Mouse (Mus musculus): ENCODE measurements around the gene Pmpcb.

- TF ChIP-seq CTCF (conservative IDR thresholded peaks at IDR 0.05; ENCODE audit: insufficient read depth, insufficient read length, low read depth, low read length), result no peak
- TF ChIP-seq POLR2A (IDR thresholded peaks at IDR 0.05; ENCODE audit: low read depth, low read length), result no peak
Measured at GRCm38 (mm10) chr5:21724872-21725271, 12.1 kb upstream of the Pmpcb start.
